ENCODE assay signal across 8 mouse cellular contexts in the genomic region with DNA sequence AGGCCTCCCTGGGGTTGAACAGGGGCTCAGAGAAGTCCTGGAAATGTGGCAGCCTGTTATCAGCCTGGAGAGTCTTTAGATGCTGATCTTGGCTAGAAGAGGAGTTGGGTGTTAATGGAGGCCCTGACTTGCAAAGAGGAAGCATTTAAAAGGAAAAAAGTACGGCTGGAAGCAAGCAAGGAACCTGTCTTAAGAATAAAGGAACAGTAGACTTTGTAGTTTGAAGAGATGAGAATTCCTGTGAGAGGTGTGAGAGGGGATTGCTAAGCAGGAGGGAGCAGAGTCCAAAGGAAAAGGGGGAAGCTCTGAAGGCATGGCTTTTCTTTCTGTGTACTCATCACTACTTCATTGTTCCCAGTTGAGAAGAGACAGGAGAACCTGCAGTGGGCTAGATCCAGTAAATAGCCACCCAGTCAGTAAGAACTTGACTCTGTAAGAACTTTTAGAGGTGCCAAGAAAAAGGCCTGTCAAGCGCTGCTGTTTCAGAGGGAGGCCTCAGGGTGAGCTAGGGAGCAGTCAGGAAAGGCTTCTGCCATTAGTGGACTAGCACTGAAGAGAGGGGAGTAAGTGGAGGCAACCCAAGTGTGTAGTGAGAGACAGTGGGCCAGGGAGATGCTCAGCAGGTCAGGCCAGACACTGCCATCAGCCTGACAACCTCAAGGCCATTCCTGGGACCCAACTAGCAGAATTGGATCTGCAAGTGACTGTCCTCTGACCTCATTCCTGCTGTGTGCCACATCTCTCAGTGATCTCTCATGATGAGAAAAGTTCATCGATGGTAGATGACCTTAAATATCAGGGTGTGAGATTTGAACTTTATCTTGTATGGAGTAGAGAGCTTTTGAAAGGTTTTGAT. TPM values are rescaled to one million over a fixed set of nuclear protein-coding genes. Genes with fewer than 3 reads are reported as not detected.
A peak's percentile ranks its signal among the peaks of the same experiment; 100 is the strongest.
DNase-seq lines count a peak whose midpoint lies in the region; ATAC-seq and TF ChIP-seq lines count a peak whose summit lies in the region.

No protein-coding gene starts in this region.

- H3K9me3 ChIP-seq in neural tube, embryonic 11.5 days (ENCODE audit: control insufficient read depth, low read length) = no peaks in the 10 kb centered on the region
- H3K9me3 ChIP-seq in hindbrain, embryonic 12.5 days (replicated peaks) = no peaks in the 10 kb centered on the region
- no peaks in the 10 kb centered on the region for H3K9me3 ChIP-seq in liver, postnatal 0 days (ENCODE audit: low read length)

- TF ChIP-seq CTCF in cortical plate, adult 2 months (IDR thresholded peaks at IDR 0.05; ENCODE audit: extremely low read depth, insufficient read depth, low read length) = no peak
- no peak for TF ChIP-seq CTCF in liver, postnatal 0 days (IDR thresholded peaks at IDR 0.05; ENCODE audit: low read depth)

- TF ChIP-seq EP300 in liver, postnatal 0 days (IDR thresholded peaks at IDR 0.05; ENCODE audit: low read depth) = no peak

- no peak for DNase-seq in neural tube, embryonic 11.5 days (ENCODE audit: low spot score)
- DNase-seq in neural tube, embryonic 10.5 days (ENCODE audit: extremely low spot score, low spot score) = no peak
- no peak for DNase-seq in liver, postnatal 0 days
- no peak for DNase-seq in right cerebral cortex, postnatal 36 days (ENCODE audit: low spot score in 2 of 2)
- no peak for DNase-seq in ovary, postnatal 14 days (ENCODE audit: low spot score)

- WGBS in neural tube, embryonic 11.5 days = 69% methylated on average over 3 of the region's 3 CpGs
- WGBS in hindbrain, embryonic 12.5 days = 65% methylated on average over 3 of the region's 3 CpGs
- WGBS in liver, postnatal 0 days (ENCODE audit: insufficient replicate concordance) = 53% methylated on average over 3 of the region's 3 CpGs

- H3K4me2 ChIP-seq in neural tube, embryonic 11.5 days (ENCODE audit: low read depth) = peak overlapping the region; percentile 79
- peak overlapping the region; percentile 85 for H3K4me2 ChIP-seq in hindbrain, embryonic 12.5 days (replicated peaks)
- peak overlapping the region; percentile 80 for H3K4me2 ChIP-seq in liver, postnatal 0 days (ENCODE audit: low read depth, low read length)

- peak overlapping the region; percentile 70 for H3K4me3 ChIP-seq in neural tube, embryonic 11.5 days (ENCODE audit: low read depth, low read length)
- H3K4me3 ChIP-seq in cortical plate, adult 2 months (ENCODE audit: insufficient read depth, low read length) = peak overlapping the region; percentile 59; the same call in 1 of the 2 replicates
- peak overlapping the region; percentile 95 for H3K4me3 ChIP-seq in hindbrain, embryonic 12.5 days
- peak overlapping the region; percentile 66 for H3K4me3 ChIP-seq in liver, postnatal 0 days (ENCODE audit: low read depth, low read length)

- H3K36me3 ChIP-seq in neural tube, embryonic 11.5 days (ENCODE audit: control insufficient read depth, insufficient read depth, low read length) = peaks cover 8% of the 10 kb centered on the region; the same call in 1 of the 2 replicates
- H3K36me3 ChIP-seq in hindbrain, embryonic 12.5 days = peaks cover 20% of the 10 kb centered on the region
- peaks cover 15% of the 10 kb centered on the region for H3K36me3 ChIP-seq in liver, postnatal 0 days (replicated peaks; ENCODE audit: insufficient read depth, low read length)

- no peak for ATAC-seq in neural tube, embryonic 11.5 days (ENCODE audit: insufficient read depth, low FRiP score, low TSS enrichment)
- ATAC-seq in hindbrain, embryonic 12.5 days (ENCODE audit: low FRiP score) = no peak
- no peak for ATAC-seq in liver, postnatal 0 days
- ATAC-seq in frontal cortex, adult (ENCODE audit: low TSS enrichment) = no peak

- H3K4me1 ChIP-seq in neural tube, embryonic 11.5 days (ENCODE audit: control insufficient read depth, insufficient read depth, low read length) = peaks cover 12% of the 10 kb centered on the region
- peaks cover 6% of the 10 kb centered on the region for H3K4me1 ChIP-seq in cortical plate, adult 2 months (ENCODE audit: control insufficient read depth, insufficient read depth, low read length)
- H3K4me1 ChIP-seq in hindbrain, embryonic 12.5 days = peaks cover 28% of the 10 kb centered on the region
- peaks cover 20% of the 10 kb centered on the region for H3K4me1 ChIP-seq in liver, postnatal 0 days (ENCODE audit: insufficient read depth)

- peak overlapping the region; percentile 96 for H3K9ac ChIP-seq in neural tube, embryonic 11.5 days (ENCODE audit: low read length)
- peak overlapping the region; percentile 98 for H3K9ac ChIP-seq in hindbrain, embryonic 12.5 days
- peak overlapping the region; percentile 96 for H3K9ac ChIP-seq in liver, postnatal 0 days (replicated peaks)

- no peaks in the 10 kb centered on the region for H3K27me3 ChIP-seq in neural tube, embryonic 11.5 days (ENCODE audit: control insufficient read depth, insufficient read depth, low read length)
- H3K27me3 ChIP-seq in hindbrain, embryonic 12.5 days = no peaks in the 10 kb centered on the region
- no peaks in the 10 kb centered on the region for H3K27me3 ChIP-seq in liver, postnatal 0 days (ENCODE audit: insufficient read depth, low read length)

- no peak overlapping the region for H3K27ac ChIP-seq in neural tube, embryonic 11.5 days (ENCODE audit: low read depth, low read length)
- H3K27ac ChIP-seq in cortical plate, adult 2 months (ENCODE audit: insufficient read depth, low read length) = 0 out of 2 replicates have a peak overlapping the region, but pooled peaks have one; percentile 2
- H3K27ac ChIP-seq in hindbrain, embryonic 12.5 days = peak overlapping the region; percentile 98; the same call in 1 of the 2 replicates
- H3K27ac ChIP-seq in liver, postnatal 0 days (ENCODE audit: low read depth) = peak overlapping the region; percentile 99

- no peak for TF ChIP-seq POLR2A in cortical plate, adult 2 months (IDR thresholded peaks at IDR 0.05; ENCODE audit: extremely low read depth, insufficient read depth, low read length)

RNA-seq across cellular contexts. Expression of a gene that starts 2.4 kb away (rescaled TPM):
- 74.2 and 84.9 TPM in 2 replicates for polyA plus RNA-seq in neural tube, embryonic 11.5 days (2014; fragmentation: Nextera tagmentation; extraction: Ambion mirVana)
- polyA plus RNA-seq in cortical plate, adult 2 months (2012; rRNA removed) = 32.3 and 33.7 TPM in 2 replicates
- 72.8 and 73.8 TPM in 2 replicates for polyA plus RNA-seq in hindbrain, embryonic 12.5 days (2016; fragmentation: Nextera tagmentation; extraction: Ambion mirVana)
- 22.9 and 23.3 TPM in 2 replicates for polyA plus RNA-seq in liver, postnatal 0 days (2015; fragmentation: Nextera tagmentation; extraction: Ambion mirVana)

RNA-seq across cellular contexts. Expression of a gene that starts 2.6 kb away (rescaled TPM):
- polyA plus RNA-seq in neural tube, embryonic 11.5 days (2014; fragmentation: Nextera tagmentation; extraction: Ambion mirVana) = 455 and 456 TPM in 2 replicates
- polyA plus RNA-seq in cortical plate, adult 2 months (2012; rRNA removed) = 672 and 678 TPM in 2 replicates
- polyA plus RNA-seq in hindbrain, embryonic 12.5 days (2016; fragmentation: Nextera tagmentation; extraction: Ambion mirVana) = 333 and 361 TPM in 2 replicates
- 563 and 605 TPM in 2 replicates for polyA plus RNA-seq in liver, postnatal 0 days (2015; fragmentation: Nextera tagmentation; extraction: Ambion mirVana)

RNA-seq across cellular contexts. Expression of a gene that starts 23.8 kb away (rescaled TPM):
- polyA plus RNA-seq in neural tube, embryonic 11.5 days (2014; fragmentation: Nextera tagmentation; extraction: Ambion mirVana) = 21.0 and 21.2 TPM in 2 replicates
- 8.8 and 9.4 TPM in 2 replicates for polyA plus RNA-seq in cortical plate, adult 2 months (2012; rRNA removed)
- polyA plus RNA-seq in hindbrain, embryonic 12.5 days (2016; fragmentation: Nextera tagmentation; extraction: Ambion mirVana) = 16.3 and 21.1 TPM in 2 replicates
- polyA plus RNA-seq in liver, postnatal 0 days (2015; fragmentation: Nextera tagmentation; extraction: Ambion mirVana) = 8.4 and 8.7 TPM in 2 replicates

RNA-seq across cellular contexts. Expression of a gene that starts 46.0 kb away (rescaled TPM):
- 43.7 and 44.3 TPM in 2 replicates for polyA plus RNA-seq in neural tube, embryonic 11.5 days (2014; fragmentation: Nextera tagmentation; extraction: Ambion mirVana)
- 0.81 and 1.1 TPM in 2 replicates for polyA plus RNA-seq in cortical plate, adult 2 months (2012; rRNA removed)
- 28.3 and 28.5 TPM in 2 replicates for polyA plus RNA-seq in hindbrain, embryonic 12.5 days (2016; fragmentation: Nextera tagmentation; extraction: Ambion mirVana)
- 7.3 and 10.3 TPM in 2 replicates for polyA plus RNA-seq in liver, postnatal 0 days (2015; fragmentation: Nextera tagmentation; extraction: Ambion mirVana)

RNA-seq across cellular contexts. Expression of a gene that starts 46.2 kb away (rescaled TPM):
- polyA plus RNA-seq in neural tube, embryonic 11.5 days (2014; fragmentation: Nextera tagmentation; extraction: Ambion mirVana) = 51.1 and 52.1 TPM in 2 replicates
- polyA plus RNA-seq in cortical plate, adult 2 months (2012; rRNA removed) = 80.3 and 84.4 TPM in 2 replicates
- polyA plus RNA-seq in hindbrain, embryonic 12.5 days (2016; fragmentation: Nextera tagmentation; extraction: Ambion mirVana) = 62.7 and 67.5 TPM in 2 replicates
- 8.8 and 9.2 TPM in 2 replicates for polyA plus RNA-seq in liver, postnatal 0 days (2015; fragmentation: Nextera tagmentation; extraction: Ambion mirVana)
